Mouse (Mus musculus) layer of hippocampus, adult 11-12 months (tissue): ENCODE results near the gene Slc35e3.

Experiments
- DNase-seq: peaks from one replicate; pipeline ENCODE4 v3.0.0; 2022; ENCODE audit warnings: low spot score

Gene Slc35e3

GRCm38 (mm10) chr10:117683734-117684037, 62.5 kb downstream of the Slc35e3 start:
- no peak for DNase-seq
